Mouse (Mus musculus): ENCODE measurements at regions not wholly inside any gene's neighbourhood (a gene's known extent, or its start where the extent isn't known, plus 50 kb on each side); places are given as distances from the start of the nearest gene placed in this dataset.

DNA sequence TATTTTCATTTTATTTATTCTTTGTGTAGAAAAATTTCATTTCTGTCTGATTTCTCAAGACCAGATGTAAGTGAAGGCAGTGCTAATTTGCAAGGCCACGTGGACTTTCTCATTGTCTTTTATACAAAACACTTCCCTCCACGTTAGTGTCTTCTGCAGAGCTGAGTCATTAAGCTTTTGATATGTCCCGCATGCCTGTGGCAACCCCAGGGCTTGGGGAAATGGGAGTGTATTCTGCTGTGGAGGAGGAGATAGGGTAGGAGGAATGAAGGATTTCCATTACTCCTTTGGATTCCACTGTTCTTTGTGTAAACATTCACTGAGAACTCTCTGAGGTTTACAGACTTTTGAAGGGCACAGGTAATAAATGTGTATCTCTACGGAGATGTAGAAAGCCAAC, 187.7 kb upstream of the Sgcd start:
- no peak for DNase-seq (ENCODE audit: low spot score in 2 of 2)

DNA sequence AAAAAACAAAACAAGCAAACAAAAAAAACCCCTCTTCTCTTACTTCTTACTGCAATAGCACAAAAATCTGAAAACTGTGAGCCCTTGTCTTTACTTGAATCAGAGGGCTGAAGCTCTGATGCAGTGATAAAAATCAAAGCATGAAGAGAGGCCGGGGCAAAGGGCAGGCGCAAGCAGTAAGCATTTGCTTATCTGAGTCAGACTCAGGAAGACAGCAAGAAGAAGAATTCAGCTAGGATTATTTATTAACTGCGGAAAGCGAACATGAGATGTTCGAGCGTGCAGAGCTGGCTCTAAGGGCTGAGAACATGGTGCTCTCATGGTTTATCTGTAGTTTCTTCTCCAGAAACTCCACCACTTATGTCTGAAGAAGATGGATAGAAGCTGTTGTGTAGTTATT, 163.4 kb upstream of the Sgcd start:
- no peak for DNase-seq (ENCODE audit: low spot score in 2 of 2)

DNA sequence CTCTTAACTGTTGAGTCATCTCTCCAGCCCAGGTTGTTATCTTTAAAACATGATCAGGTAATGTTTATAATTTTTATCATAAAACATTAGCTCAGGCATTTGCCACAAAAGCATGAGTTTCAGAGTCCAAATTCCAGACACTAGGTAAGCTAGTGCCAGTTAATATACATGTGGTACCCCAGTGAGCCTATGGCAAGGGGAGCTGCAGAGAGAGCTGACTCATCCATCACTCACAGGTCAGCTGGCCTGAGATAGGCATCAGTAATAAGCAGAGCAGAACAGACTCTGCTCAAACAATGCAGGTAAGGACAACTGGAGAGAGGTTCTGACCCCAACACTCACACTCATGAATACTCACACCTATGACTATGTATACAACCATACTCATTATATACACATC, 144.6 kb upstream of the Sgcd start:
- DNase-seq (ENCODE audit: low spot score in 2 of 2), result no peak

- no peak for DNase-seq (ENCODE audit: low spot score in 2 of 2)
These were observed 109.3 kb upstream of the Sgcd start for GRCm38 (mm10) chr11:48098063-48098462.

DNA sequence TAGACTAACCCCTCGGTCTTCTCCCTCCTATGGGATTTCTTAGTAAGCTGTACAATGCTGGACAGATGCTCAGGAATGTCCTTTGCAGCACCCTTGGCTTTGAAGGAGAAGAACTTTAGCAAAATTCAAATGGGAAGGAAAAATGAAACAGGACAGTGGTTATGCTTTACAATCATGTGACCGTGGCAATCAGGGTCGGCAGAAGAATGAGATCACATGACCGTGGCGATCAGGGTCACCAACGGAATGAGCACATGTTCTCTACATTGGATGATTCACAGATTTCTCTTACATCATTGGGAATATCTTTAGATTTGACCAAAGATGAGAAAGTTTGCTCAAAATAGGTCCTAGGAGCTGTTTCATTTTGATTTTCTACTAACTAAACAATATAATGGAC, 108.7 kb upstream of the Sgcd start:
- DNase-seq (ENCODE audit: low spot score in 2 of 2), result no peak

- DNase-seq (ENCODE audit: low spot score in 2 of 2), result no peak
These were observed 78.3 kb upstream of the Sgcd start for GRCm38 (mm10) chr11:48067072-48067471.

- DNase-seq (ENCODE audit: low spot score in 2 of 2), result no peak
These were observed 75.0 kb upstream of the Sgcd start for GRCm38 (mm10) chr11:48063719-48064118.

GRCm38 (mm10) chr11:48061501-48061900, 72.7 kb upstream of the Sgcd start:
- DNase-seq (ENCODE audit: low spot score in 2 of 2), result no peak

GRCm38 (mm10) chr11:48051156-48051866, 62.5 kb upstream of the Sgcd start:
- DNase-seq (ENCODE audit: low spot score in 2 of 2), result no peak

GRCm38 (mm10) chr11:48048311-48048710, 59.5 kb upstream of the Sgcd start:
- DNase-seq (ENCODE audit: low spot score in 2 of 2), result no peak

All from right cerebral cortex, postnatal 36 days (tissue).